Mouse (Mus musculus): ENCODE measurements around the gene Hnrnpu. TPM values are rescaled to one million over a fixed set of nuclear protein-coding genes. Genes with fewer than 3 reads are reported as not detected.

Gene Hnrnpu
- polyA plus RNA-seq (2014; fragmentation: Illumina TruSeq; extraction: RNeasy Lipid Tissue Mini Kit (QIAGEN cat#74804); ENCODE audit: low read depth, low replicate concordance): 230 TPM

GRCm38 (mm10) chr1:178337551-178338317 is at the start of gene Hnrnpu:
Gene Hnrnpu (minus strand): TSS chr1:178337797.

DNA sequence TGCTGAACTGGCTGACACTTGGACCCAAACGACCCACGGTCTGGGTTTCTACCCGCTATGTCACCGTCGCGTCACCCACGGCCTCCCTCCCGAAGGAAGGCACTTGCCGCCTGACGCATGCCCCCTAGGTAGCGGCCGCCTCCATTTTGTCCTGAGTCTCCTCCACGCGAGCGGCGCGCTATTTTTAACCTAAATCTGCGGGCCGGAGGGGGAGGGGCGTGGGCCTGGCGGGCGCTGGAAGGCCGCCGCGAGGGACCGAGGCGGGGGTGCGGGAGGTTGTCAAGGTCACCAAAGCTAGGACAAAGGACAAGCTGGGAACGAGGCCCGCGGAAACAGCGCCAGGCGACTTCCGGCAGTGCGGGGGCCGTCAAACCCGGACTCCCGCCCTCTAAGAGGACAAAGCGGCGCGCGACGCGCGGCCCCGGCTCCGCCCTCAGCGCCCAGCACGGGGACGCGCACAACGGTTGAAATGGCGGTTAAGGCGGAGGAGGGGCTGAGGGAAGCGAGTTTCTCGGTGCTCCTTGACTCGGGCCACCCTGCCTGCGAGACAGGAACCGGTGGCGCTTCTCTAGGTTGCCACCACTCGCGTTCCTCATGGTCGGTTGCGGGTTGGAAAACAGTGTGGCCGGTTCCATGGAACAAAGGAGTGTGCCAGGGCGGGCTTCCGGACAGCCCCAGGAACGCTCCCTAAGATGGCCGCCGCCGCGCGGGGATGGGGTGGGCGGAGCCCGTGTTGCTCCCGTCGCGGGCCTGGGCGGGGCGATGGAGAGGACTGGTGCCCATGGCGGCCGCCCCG is 19.0 kb downstream of the Hnrnpu start, which contains the start of gene Cox20:
TSS of gene Cox20 (plus strand) at position 742 of the 796 bp plus-strand sequence.

Other genes starting within 250 kb of the Hnrnpu start
- 8.2 TPM for gene Desi2, start 150.4 kb downstream of the Hnrnpu start, polyA plus RNA-seq (2014; fragmentation: Illumina TruSeq; extraction: RNeasy Lipid Tissue Mini Kit (QIAGEN cat#74804); ENCODE audit: low read depth, low replicate concordance)
- gene Cox20, start 18.7 kb downstream of the Hnrnpu start, polyA plus RNA-seq (2014; fragmentation: Illumina TruSeq; extraction: RNeasy Lipid Tissue Mini Kit (QIAGEN cat#74804); ENCODE audit: low read depth, low replicate concordance): 86.3 TPM
- gene Efcab2, start 68.3 kb upstream of the Hnrnpu start, polyA plus RNA-seq (2014; fragmentation: Illumina TruSeq; extraction: RNeasy Lipid Tissue Mini Kit (QIAGEN cat#74804); ENCODE audit: low read depth, low replicate concordance): 7.0 TPM
- 1.2 TPM for gene Kif26b, start 191.3 kb upstream of the Hnrnpu start, polyA plus RNA-seq (2014; fragmentation: Illumina TruSeq; extraction: RNeasy Lipid Tissue Mini Kit (QIAGEN cat#74804); ENCODE audit: low read depth, low replicate concordance)

Data from adipose tissue, adult 10 weeks (tissue).